Mouse (Mus musculus) heart, postnatal 10 days (tissue): ENCODE measurements around the gene Pnkd. TPM values are rescaled to one million over a fixed set of nuclear protein-coding genes. Genes with fewer than 3 reads are reported as not detected.
"Not testable (repeated sequence)": the region's sequence is repeated elsewhere in the genome, so short reads cannot be mapped to it uniquely, and the experiment has no call there.

Experiments
- DNase-seq, 2 experiments: peaks; one replicate each; pipeline ENCODE4 v3.0.0; 2021
- intact Hi-C: fragments of 180-260 bp; cut with DNase I; formaldehyde crosslinking; loops from one replicate; pipeline ENCODE4 v1.15.1; 2025
- total RNA-seq, 2 experiments: library from RNA; stranded (reverse); gene quantifications; 2 replicates each; pipeline ENCODE4 v1.2.3; 2021

The Pnkd gene
- total RNA-seq, 2 experiments from 2014 or later, result 205 to 211 TPM

DNA sequence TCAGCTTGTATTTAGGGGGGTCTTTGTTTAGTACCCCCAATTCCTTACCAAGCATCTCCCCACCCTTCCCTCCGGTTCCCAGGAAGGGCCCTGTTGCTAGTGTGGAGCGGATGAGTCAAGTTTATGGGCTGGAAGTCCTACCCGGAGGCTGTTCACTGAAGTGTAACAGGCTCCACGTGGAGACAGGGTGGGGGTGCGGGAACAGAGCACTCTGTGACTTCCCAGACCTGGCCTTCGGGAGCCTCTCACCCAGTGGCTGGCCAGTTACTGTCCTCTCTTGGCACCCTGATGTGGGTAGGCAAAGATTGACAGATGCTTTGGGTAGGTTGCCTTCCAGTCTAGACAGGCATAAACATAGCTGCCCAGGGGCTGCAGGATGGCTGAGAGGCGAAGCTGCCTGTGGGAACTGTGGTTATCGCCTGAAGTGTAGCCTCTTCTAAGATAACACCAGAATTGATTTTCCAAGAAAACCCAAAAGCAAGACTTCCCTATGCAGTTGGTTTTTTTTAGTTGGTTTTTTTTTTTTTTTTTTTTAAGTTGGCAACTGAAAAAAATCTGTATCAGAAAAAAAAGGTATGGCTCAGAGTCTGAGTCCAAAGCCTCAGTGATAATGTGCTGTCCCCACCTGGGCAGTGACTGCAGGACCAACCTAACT lies 6.7 kb upstream of the Pnkd start:
- intact Hi-C loops, result no loop called here

DNA sequence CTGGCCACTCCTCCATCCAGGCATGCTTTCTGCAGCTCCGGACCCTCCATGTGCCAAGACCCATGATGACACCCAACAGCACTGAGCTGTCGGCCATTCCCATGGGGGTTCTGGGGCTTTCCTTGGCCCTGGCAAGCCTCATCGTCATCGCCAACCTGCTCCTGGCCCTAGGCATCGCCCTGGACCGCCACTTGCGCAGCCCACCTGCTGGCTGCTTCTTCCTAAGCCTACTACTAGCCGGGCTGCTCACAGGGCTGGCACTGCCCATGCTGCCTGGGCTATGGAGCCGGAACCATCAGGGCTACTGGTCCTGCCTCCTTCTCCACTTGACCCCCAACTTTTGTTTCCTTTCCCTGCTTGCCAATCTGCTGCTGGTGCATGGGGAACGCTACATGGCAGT lies 6.2 kb upstream of the Pnkd start, which contains the start of gene Gpbar1:
Gene Gpbar1, plus strand, starts transcription at position 13 of the 400 bp plus-strand sequence.
- no peak for DNase-seq
- intact Hi-C loops, result no loop called here

More for the DNA sequence above, 6.7 kb upstream of the Pnkd start:
- no peak for DNase-seq

DNA sequence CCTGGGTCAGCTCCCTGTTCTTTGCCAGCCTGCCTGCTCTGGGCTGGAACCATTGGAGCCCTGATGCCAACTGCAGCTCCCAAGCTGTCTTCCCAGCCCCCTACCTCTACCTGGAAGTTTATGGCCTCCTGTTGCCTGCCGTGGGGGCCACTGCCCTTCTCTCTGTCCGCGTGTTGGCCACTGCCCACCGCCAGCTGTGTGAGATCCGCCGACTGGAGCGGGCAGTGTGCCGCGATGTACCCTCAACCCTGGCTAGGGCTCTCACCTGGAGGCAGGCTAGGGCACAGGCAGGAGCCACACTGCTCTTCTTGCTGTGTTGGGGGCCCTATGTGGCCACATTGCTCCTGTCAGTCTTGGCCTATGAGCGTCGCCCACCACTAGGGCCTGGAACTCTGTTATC lies 5.7 kb upstream of the Pnkd start:
- no peak for DNase-seq
- intact Hi-C loops, result no loop called here

DNA sequence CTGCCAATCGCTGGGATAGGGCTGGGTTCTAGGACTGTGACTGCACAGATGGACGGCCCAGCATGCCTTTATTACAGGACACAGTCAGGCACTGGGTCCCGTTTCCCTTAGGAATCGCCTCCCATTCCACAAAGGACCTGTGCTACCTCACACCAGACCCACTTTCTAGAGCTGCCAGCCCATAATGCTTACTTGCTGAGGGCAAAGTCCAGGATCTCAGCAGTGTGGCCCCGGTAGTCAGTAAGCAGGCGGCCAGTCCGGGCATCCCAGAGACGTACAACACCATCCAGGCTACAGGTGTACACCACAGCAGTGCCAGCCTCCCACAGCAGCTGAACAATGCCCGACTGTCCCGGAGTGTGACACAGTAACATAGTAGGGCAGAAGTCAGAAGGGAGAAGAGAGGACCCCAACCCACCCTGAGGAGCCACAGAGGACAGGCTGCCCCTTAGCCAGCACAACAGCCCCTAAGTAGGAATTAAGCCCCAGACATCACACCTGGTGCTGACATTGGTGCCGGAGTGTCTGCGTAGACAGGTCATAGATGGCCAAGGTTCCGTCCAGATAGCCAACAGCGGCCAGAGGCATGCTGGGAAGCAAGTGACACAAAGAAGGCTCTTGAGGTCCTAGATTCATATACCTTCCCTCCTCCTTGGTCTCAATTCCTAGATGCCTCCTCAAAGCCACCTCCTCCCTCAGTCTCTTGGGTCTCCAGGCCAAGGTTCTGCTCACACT lies 4.0 kb upstream of the Pnkd start:
- intact Hi-C loops, result no loop called here
- DNase-seq, result no peak

DNA sequence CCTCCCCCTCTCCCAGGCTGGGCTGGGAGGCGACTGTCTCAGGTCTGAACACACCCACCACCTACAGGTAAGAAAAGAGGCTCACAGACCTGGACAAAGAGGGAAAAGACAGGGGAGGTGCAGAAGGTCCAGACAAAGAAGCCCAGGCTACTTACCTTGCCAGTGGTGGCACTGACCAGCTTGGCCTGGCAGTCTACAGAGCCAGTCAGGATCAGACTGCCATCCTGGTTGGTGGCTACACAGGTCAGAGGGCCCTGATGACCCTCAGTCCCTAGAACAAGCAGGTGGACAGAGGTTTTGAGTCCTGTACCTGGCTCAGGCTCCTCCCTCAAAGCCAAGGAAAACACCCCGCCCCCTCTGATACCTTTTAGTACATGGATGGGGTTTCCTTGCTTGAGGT lies 3.4 kb upstream of the Pnkd start:
- DNase-seq, result no peak
- intact Hi-C loops, result no loop called here

DNA sequence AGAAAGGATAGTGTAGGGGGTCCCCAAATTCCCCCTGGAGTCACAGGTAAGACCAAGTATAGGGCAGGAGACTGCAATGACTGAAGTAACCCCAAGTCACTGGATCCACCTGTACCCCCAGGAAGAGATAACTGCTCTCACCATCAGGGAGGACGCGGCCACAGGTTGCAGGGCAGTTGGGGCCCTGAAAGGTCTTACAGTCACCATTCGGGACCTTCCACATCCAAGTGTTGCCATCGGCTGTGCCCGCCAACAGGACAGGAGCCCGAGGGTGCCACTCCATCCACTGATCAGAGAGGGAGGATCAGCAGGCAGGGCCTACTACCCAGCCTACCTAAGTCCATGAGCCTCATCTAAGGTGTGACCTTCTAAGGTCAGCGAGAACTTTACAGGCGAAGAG lies 2.8 kb upstream of the Pnkd start:
- intact Hi-C loops, result no loop called here
- DNase-seq, result no peak

DNA sequence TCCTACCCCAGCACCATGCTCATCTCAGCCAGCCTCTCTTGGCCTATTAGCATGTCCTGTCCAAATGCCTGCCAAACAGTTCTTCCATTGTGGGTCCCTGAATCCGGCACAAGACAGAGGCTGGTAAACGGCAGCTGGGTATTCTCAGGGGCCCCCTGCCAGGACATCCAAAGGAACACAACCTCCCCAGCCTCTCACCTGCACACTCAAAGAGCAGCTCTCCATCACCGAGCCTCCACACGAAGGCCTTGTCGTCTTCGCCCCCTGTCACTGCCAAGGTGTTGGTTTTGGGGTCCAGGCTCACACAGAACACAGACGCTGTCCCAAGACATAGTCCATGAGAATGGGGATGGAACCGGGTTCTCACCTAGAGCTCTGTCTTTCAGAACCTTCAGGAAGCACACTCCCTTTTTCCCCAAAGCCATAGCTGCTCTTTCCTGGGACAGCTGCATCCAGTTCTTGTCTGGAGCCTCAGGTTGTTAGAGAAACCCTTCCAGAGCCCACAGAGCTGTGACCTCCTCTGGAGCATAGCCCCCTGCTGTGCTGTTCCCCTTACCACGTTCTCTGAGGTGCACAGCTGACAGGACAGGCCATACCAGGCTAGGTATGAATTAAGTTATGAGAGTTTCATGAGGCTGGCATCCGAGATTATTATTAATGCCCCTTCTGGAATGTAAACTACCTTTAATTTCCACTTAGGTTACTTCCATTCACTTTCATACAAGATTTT lies 1.7 kb upstream of the Pnkd start:
- DNase-seq, result no peak
- intact Hi-C loops, result no loop called here

DNA sequence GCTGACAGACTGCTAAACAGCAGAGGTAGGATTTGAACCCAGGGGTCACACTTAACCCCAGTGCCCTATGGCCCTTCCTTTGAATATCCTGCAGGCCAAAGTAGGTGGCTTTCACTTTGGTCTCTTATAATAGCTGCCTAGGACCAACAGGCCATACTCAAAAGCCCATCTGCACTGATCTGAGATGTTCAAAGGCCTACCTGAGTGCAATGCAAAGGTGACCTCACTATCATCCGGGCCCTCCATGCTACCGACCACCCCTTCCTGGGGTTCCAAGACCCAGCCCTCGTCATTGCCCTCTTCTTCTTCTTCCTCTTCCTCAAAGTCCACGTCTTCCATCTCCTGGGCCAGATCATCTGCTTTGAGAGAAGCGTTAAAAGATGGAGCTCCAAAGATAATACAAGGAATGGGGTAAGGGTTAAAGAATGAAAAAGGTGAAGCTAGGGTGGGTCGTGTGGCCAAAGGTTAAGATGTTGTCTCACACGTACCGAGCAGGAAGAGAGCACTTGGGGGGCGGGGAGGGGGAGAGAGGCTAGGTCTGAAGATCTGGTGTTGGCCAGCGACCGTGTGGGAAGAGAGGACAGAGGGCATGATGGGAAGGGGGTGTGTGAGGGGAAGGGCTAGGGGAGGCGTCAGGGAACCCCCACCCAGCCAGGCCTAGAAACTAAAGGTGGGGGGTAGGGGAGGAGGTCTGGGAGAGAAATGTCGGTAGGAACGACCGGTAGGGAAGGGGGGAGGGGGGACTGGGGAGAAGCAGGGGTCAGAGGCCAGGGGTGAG lies 855 bp upstream of the Pnkd start:
- DNase-seq, result peak; percentile 56 to 76
- intact Hi-C loops, result loop anchor here (1.0 to 2.0 kb wide), 2 partner anchors 48 to 79 kb away; partner anchors contain the start of gene Arpc2

DNA sequence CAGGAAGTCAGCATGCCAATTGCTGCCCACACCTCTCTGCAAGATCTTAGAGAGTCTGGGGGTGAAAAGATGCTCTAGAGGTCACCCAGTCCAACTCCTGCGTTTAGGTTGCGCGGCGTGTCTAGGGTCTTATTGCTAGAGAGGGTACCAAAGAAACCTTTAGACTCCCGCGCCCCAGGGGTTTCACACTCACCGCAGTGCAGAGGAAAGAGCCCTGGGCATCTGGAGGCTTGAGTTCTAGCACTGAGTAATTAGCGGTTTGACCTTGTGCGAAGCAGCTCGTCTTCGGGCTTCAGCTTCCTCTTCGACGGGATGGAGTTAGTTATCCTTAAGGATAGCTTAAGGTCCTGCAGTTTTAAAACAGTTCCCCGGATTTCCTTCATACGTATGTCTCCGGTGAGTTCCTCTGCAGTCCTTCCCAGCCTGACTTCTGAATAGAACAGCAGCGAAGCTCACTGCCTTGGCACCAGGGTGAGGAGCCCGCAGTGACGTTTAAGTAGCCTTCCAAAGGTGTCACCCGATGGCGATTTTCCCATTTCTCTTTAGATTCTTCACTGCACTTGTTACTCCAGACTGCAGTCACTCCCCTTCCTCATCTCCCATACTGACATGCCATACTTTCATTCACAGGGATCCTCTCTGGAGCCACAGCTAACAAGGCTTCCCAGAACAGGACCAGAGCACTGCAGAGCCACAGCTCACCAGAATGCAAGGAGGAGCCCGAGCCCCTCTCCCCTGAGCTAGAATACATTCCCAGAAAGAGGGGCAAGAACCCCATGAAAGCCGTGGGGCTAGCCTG lies 681 bp downstream of the Pnkd start:
- intact Hi-C loops, result loop anchor here (2.0 to 5.0 kb wide), 2 partner anchors 81 to 167 kb away; no protein-coding TSS in a partner anchor

DNA sequence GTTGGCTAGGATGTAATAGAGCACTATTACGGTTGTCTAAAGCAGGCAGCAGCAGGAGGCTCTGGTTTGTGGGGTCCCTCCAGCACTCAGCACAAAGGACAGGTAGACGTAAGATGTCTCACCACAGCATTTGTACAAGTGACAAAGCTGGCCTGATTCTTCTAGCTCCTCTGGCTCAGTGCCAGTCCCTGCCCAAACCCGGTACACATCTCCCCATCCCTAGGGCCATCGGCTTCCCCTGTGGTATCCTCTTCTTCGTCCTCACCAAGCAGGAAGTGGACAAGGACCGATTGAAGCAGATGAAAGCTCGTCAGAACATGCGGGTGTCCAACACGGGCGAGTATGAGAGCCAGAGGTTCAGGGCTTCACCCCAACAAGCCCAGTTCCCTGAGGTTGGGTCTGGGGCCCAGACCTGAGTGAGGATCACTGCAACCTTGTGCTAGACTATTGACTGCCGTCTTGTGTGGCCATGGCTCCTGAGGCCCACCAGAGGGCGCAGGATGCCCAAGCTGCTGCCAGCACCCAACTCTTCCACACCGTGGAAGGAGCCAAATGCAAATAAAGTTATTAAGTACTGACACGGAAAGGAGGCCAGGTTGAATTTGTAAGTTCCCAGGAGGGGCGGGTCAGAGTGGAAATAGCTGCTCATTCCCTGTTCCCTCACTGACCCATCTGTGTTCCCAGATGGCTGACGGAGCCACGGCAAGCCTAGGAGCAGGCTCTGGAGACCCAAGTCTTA lies 2.3 kb downstream of the Pnkd start:
- intact Hi-C loops, result loop anchor here (5.0 kb wide), 1 partner anchor 165 kb away; no protein-coding TSS in a partner anchor

More for the DNA sequence above, 681 bp downstream of the Pnkd start:
- DNase-seq, result no peak

DNA sequence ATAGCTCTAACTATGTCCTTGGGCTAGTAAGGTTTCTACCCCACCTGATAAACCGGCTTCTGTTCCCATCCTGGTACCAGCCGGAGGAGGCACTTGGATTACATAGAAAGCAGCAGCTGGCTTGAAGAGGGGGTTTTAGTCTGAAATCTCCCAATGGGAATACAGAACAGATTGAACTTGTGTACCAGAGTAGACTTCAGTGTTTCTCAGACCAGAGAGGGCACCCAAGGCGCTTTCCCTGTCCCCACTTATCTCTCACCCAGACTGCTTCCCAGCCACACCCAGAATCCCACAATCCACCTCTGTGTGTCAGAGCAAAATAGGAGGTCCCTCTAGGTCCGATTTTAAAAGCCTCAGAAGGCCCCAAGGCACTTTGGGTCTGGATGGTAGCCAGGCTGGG lies 3.6 kb downstream of the Pnkd start:
- no peak for DNase-seq
- intact Hi-C loops, result loop anchor here (2.0 to 5.0 kb wide), 3 partner anchors 20 to 164 kb away; no protein-coding TSS in a partner anchor

More for the DNA sequence above, 2.3 kb downstream of the Pnkd start:
- DNase-seq, result not testable (repeated sequence)

DNA sequence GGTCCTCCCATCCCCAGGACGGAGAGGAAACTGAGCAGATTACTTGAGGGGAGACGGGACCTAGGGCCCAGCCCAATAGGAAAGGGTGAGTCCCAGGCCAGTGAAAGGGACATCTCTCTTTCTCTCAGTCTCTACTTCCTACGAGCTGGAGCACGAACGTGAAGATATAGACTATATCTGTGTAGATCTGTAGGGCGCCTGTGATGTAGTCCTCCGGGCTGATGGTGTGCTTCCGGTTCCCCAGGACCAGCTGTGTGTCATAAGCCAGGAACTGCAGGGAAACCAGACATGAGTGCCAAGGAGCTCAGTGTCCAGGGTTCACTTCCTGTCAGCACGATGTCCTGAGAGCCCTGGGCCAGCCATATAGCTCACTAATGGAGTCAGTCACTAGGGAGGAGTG lies 4.5 kb downstream of the Pnkd start:
- DNase-seq, result no peak
- intact Hi-C loops, result loop anchor here (2.0 to 5.0 kb wide), 3 partner anchors 20 to 163 kb away; no protein-coding TSS in a partner anchor

DNA sequence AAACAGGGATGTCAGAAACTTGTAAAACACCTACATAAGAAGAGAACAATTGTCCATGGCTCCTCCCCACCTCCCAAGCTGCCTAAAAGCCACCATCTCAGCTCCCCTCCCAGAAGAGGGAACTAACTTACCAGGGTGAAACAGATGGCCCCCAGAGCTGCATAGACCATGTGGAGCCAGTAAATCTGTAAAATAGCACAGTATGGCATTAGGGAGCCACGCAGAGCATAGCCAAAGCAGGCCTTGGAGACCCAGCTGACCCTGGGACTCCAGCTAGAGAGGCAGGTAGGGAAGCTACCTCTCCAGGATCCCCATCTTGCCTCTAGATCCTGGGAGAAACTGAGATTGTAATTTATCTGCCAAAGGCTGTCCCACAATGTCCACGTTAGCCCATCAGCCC lies 5.0 kb downstream of the Pnkd start:
- intact Hi-C loops, result loop anchor here (2.0 to 5.0 kb wide), 3 partner anchors 19 to 163 kb away; no protein-coding TSS in a partner anchor
- no peak for DNase-seq

DNA sequence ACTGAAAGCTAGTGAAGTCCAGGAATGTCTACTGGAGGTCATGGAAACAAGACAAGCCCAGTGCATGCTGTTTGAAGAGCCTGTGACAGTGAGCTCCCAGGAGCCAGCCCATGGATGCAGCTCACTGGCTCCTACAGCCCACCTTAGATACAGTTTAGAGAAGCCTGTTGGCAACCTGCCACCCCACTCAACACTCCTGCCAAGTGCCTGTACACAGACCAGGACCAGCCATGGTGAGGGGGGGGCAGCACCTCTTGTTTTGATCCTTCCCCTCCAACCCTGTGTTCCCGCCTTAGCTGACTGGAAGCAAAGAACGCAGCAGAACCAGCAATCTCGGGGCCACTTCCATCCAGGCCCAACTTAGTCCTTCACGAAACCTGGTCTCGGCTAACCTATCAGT lies 5.4 kb downstream of the Pnkd start:
- intact Hi-C loops, result no loop called here

DNA sequence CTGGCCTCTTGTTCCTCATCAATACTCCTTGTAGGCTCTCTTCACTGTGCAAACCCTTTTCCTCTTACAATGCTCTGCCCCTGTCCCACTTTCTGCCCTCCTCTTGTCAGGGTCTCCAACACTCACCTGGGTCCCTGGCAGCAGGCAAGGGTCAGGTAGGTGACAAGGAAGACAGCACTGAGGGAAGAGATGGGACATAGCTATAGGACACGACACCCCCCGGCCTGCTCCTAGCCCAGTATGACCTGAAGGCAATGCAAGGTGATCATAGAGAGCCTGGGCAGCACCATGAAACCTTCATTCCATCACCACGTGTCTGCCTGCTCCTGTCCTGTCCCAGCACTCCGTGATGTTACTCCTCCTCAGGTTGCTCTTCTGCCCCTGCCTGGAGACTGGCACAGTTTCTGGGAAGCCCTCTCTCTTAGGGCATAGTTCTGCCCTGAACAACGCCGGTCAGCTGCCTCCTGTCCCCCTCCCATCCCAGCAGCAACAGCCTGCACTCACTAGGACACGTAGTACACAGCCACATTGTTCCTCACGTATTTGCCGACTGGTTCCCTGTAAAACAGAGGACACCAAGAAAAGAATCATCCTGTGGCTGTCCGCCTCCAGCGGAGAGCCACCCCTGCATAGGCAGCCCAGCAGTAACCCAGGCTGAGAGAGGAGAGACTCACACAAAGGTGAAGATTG lies 7.7 kb downstream of the Pnkd start:
- no peak for DNase-seq
- intact Hi-C loops, result no loop called here

More for the DNA sequence above, 5.4 kb downstream of the Pnkd start:
- peak; percentile 64 to 70 for DNase-seq

DNA sequence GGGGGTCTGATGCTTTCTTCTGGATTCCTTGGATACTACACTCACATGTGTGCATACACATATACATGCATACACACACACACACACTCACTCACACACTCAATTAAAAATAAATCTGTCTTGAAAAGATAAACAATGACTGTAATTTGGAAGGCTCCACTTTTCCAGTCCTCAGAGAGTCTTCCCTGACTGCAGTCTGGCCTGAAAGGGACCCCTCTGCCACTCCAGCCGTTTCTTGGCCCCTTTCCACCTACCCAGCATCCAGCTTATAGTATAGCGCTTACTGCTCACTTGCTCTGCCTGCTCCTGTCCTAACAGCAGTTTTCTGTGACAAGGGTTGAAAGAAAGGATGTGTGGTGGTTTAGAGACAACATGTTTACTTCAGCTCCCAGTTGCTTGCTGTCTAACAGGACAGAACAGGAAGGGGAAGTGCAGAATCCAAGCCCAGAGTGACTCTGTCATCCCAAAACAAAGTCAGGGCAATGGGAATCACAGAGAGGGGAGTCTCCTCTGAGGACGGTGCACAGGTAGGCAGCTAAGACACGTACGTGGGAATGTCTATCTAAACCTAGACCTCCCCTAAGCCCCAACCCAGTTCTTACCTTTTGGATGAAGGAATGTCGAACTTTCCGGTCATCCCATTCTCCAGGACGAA lies 8.7 kb downstream of the Pnkd start:
- no peak for DNase-seq
- intact Hi-C loops, result no loop called here

DNA sequence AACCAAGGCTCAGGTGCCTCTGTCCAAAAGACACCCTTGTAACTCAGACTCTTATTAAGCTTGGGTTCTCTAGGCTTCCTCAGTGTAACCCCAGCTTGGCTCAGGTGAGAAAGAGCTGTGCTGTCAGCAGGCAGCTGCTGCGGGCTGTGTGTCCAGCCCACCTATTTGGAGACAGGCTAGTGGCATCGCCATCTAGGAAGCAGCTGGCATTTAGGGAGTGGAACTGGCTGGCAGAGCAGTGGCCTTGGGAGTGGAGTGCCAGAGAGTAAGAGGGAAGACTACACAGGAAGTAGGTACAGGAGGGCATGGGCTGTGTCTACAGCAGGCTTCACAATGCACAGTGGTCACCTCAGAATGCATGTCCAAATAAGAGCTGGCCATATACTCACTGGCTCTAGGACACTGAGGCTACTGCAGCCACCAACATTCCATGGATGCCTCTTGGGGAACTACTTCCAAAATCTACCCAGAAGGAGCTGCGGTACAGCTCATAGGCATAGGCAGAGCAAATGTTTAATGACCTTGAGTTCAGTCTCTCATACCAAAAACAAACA lies 9.4 kb downstream of the Pnkd start:
- no peak for DNase-seq
- intact Hi-C loops, result no loop called here
